Mouse (Mus musculus) liver, adult (tissue): ENCODE results near the gene Cisd3.

Experiments
- GATA4 ChIP-seq: IDR thresholded peaks from 2 replicates; pipeline ENCODE4 v1.6.1; 2014; ENCODE audit warnings: mild to moderate bottlenecking, low read length; ENCODE audit not compliant: insufficient replicate concordance

The Cisd3 gene

DNA sequence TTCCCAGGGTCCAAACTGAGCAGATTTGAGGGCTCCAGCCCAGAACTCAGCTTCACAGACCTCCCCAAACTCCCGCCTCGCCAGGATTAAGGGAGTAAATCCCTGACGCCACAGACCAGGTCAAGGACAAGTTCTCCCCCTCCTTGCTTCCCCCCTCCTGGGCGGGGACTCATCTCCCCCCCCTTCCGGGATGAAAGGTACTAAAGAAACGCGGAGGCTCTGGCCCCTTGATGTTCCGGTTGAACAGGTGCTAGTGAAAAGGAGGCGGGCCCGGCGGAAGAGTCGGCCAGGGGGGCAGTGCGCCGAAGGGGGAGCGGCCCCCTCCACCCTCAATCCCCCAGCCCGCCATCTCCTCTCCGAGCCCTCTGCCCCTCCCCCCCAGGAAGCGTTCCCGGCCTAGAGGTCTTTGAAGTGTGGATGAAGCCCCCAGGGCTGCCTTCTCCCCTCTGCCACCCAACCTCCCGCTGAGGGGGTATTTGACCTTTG, 23.9 kb upstream of the Cisd3 start:
- no peak for TF ChIP-seq GATA4

DNA sequence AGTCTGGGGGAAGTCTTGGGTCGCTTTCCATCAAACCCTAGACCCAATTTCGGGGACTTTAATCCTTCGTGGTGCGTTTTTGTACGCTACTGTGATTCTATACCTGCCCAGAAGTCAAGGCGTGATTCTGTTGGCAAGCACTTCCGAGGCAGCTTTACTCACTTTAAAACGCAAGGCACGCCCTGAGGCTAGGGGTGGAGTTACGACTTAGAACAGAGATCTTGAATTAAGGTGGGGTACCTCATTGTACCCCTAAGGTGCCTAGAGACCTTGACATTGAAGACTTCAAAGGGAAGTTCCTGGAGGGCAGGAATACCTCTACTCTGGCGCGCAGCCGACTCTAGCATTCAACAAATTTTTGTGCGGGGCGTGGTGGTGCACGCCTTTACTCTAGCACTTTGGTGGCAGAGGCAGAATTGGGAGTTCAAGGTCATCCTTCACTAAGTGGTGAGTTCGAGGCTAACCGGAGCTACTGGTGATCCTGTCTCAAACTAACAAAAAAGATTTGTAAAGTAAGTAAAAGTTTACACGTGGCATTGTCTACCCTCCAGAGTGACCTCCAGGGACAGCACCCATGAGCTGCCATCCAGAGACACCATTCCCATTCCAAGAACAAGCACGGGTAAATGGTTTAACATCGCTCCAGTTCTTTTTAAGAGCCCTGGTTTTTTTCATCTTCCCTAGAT, 23.3 kb upstream of the Cisd3 start:
- TF ChIP-seq GATA4, result no peak

DNA sequence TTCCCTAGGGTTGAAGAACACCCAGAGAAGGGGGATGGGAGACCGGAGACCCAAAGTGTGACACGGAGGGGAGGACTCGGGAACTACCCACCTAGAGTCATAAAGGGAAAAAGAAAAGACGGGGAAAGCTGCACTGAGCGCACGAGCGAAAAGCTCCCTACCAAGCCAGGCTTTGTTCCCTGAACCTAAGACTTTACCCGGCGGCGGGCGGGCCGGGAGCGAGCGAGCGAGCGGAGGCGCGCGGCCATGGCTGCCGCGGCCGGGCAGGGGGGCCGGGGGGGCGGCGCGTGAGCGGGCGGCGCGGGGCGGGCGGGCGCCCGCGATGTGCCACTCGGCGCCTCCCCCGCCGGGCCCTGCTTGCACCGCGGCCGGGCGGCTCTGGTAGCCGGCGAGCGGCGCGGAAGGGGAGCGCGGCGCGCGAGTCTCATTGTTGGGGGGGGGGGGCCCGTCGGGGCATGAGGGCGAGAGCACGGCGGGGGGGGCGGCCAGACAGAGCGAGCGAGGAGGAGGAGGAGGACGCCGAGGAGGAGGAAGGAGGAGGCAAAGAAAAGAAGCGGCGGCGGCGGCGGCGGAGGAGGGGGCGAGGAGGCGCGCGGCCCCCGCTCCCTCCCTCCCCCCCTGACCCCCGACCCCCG, 22.6 kb upstream of the Cisd3 start, which contains the start of gene Mllt6:
Gene Mllt6 (plus strand): TSS at position 522 of the 635 bp plus-strand sequence.
- TF ChIP-seq GATA4, result no peak

DNA sequence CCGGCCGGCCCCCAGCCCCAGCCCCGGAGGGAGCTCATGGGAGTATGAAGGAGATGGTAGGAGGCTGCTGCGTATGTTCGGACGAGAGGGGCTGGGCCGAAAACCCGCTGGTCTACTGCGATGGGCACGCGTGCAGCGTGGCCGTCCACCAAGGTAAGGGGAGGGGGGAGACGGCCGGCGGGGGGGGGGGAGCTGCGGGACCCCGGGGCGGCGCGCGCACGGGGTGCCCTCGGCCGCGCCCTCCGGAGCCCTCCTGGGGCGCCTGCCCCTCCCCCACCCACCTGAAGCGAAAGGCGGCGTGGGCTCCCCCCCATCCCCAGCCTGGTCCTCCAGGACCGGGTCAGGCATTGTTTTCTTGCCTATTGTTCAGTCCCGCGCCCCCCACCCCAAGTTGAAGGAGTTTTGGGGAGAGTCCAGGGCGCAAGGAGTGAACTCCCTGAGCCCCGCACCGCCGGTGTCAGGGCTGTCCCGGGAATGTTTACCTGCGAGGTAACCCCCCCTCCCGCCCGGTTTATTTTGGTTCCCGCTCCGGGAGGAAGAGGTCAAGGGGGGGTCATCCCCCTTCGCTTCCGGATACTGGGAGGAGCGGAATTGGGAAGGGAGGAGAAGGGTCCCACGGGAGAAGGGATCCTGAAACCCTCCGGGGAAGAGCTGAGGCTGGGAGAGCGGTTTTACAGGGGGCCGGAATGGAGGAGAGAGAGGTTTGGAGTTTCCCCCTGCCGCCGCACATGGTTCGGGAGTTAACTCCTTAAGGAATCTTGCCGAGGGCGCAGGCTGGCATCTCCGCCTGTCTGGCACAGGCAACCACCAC, 21.9 kb upstream of the Cisd3 start:
- no peak for TF ChIP-seq GATA4

DNA sequence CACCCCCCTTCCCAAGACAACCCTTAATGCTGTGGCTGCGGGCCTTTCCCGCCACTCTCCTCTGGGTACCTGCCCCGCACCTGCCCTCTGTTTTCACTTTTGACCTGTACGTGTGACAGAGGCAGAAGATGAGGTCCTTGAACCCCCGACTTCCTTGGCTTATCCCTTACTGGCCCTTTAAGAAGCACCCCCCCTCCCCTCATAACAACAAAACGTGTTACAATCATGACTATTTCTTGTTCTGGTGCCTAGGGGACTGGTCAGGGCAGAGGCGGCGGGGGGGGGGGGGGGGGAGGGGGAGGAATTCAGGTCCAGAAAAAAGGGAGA, 21.3 kb upstream of the Cisd3 start:
- TF ChIP-seq GATA4, result no peak

DNA sequence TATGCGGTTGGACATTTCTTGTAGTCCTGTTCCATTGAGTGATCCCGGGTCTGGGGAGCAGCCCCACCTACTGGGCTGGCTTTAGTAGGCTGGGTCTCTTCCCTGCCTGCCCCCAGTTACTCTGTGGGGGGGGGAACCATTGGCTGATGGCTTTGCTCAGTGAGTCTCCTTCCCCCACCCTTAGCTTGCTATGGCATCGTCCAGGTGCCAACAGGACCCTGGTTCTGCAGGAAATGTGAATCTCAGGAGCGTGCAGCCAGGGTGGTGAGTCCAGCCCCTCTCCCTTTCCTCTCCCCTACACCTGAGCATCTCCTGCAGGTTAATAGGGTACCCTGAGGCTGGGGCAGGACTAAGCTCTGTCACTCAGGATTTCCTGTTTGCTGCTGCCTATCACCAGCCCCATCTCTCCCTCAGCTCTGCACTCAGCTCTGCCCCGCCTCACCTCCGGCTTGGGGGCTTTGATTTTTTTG, 20.8 kb upstream of the Cisd3 start:
- no peak for TF ChIP-seq GATA4

DNA sequence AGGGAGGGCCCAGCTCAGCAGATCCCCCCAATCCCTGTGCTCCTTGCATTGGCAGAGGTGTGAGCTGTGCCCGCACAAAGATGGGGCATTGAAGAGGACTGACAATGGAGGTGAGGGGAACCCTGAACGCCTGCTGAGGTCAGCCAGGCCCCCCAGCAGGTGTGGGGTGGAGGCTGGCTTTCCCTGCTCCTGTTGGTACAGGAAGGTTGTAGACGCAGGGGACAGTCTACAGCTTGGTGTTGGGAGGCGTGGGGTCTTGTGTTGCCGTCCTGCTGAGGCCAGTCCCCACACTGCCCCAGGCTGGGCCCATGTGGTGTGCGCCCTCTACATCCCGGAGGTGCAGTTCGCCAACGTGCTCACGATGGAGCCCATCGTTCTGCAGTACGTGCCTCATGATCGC, 20.2 kb upstream of the Cisd3 start:
- TF ChIP-seq GATA4, result no peak

DNA sequence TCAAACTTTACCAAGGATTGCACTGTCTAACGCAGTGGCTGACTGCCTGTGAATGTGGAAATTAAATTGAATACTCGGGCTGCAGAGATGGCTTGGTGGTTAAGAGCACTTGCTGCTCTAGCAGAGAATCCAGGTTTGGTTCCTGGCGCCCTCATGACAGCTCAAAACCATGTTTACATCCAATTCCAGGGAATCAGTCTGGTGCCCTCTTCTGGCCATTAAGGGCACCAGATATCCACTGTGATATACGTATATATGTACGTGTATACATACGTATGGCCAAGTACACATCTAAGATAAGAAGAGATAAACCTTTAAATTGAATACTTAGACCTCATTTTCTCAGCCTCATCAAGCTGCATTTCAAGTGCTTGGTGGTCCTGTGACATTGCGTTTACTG, 19.4 kb upstream of the Cisd3 start:
- no peak for TF ChIP-seq GATA4

DNA sequence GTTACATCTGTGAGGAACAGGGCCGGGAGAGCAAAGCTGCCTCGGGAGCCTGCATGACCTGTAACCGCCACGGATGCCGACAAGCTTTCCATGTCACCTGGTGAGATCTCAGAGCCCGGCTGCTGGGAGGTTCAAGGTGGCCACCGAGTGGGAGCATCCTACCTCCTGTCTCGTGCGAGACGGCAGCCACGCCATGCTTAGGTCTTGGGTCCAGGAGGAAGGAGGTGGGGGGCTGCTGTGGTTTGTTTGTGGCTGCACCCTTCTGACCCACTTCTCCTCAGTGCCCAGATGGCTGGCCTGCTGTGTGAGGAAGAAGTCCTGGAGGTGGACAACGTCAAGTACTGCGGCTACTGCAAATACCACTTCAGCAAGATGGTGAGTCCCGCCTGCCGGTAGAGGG, 18.8 kb upstream of the Cisd3 start:
- TF ChIP-seq GATA4, result no peak

DNA sequence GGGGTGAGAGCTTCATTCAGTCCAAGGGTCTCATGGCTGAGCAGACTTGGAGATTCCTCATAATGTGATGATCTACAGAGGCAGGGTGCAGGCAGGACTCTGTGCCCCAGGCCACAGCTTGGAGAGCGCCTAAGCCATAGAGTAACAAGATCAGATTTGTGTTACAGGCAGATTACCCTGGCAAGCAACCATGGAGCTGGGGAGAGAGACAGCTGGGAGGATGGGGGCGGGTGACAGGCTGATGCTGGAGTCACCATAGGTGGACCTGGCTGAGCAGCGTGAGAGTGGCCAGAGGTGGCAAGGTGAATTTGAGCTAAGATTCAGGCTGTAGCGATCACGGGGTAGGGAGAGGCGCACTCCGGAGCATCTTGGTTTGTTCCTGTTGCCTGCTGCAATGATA, 17.5 kb upstream of the Cisd3 start:
- TF ChIP-seq GATA4, result no peak

DNA sequence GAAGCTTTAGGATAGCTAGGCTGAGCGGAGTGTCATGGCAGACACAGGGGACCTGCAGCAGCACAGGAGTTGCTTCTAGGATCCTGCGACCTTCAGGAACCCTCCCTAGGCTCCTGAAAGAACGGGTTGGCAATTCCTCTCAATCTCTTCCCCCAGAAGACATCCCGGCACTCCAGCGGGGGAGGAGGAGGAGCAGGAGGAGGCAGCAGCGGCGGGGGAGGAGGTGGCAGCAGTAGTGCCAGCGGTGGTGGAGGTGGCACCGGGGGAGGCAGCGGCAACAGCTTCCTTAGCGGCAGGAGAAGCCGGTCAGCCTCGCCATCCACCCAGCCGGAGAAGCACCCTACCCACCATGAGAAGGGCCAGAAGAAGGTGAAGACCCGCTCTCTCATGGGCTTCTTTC, 16.4 kb upstream of the Cisd3 start:
- TF ChIP-seq GATA4, result no peak

DNA sequence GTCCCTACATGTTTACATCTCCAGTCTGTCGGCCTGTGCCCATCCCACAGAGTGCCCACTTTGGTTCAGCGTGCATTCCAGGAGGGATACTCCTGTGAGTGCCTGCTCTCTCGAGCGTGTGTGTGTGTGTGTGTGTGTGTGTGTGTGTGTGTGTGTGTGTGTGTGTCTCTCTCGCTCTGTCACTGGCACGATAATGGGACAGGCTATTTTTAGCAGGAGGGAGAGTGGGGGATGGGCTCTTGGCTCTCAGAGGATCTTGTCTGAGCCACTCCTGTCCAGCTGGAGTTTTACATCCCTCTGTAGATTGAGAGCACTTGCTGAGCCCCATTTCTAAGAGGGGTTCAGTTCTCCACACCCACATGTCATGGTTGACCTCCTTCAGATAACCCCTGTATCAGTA, 15.8 kb upstream of the Cisd3 start:
- TF ChIP-seq GATA4, result no peak

DNA sequence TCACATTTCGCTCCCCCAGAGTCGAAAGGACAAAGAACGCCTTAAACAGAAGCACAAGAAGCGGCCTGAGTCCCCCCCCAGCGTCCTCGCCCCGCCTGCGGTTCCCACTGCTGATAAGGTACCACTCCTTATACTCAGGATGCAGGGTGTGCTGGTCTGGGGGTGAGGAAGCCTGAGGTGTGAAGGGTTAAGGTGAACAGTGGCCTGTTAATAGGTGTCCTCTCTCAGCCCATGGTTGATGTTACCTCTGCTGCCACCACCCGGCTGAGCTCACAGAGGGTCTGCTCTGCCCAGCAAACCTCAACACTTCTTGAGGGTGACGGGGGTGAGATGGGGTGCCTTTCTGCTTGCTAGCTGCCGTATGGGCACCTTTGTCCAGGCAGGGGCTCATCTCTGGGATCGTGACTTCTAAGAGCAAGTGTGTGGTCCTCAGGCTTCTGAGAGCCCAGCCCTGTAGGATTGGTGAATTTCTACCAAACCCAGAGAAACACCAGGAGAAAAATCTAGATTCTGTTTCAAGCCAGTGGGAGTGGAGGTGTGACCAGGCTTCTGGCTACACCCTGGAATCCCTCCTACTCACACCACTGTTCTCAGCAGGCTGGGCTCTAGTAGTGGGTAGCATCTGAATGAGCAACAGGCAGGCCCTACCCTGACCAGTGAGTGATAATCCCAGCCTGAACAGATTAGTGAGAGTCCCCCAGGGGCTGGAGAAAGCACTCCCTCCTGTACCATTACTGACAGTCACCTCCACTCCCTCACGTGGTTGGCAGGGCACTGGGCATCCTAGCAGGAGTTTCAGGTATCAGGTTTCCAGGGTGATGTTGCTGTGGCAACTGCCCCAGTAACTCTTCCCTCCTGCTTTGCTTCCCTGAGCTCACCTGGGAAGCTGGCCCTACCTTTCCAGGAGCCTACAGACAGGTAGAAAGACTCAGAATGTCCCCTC, 15.1 kb upstream of the Cisd3 start:
- TF ChIP-seq GATA4, result no peak

DNA sequence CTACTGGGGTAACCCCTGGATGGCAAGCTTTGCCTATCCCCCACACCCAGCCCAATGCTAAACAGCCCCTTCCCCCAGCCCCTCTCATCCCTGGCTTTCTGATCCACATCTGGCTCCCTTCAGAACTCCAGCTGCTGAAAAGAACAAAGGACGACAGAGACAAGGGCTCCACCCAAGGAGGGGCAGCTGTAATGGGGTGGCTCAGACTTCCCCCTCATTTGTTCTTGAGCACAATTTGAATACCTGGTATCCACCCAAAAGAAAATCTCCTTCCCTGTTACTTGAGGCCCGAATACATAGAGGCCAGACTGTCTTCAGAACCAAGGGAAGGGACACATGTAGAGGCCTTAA, 14.5 kb upstream of the Cisd3 start:
- TF ChIP-seq GATA4, result no peak

DNA sequence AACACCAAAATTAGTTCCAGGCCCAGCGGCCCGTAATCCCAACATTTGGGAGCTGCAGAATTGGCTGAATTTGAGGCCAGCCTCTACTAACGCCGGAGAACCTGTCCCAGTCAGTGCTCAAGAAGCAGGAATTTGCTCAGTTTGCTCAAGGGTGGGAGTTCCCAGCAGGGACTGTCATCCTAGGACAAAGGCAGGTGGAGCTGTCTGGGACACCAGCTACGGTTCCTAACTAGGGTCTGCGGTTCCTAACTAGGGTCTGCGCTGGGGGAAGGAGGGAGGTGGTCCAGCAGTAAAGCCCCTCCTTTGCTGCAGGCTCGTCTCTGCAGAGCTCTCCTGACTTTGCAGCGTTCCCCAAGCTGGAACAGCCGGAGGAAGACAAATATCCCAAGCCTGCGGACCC, 12.5 kb upstream of the Cisd3 start:
- no peak for TF ChIP-seq GATA4

DNA sequence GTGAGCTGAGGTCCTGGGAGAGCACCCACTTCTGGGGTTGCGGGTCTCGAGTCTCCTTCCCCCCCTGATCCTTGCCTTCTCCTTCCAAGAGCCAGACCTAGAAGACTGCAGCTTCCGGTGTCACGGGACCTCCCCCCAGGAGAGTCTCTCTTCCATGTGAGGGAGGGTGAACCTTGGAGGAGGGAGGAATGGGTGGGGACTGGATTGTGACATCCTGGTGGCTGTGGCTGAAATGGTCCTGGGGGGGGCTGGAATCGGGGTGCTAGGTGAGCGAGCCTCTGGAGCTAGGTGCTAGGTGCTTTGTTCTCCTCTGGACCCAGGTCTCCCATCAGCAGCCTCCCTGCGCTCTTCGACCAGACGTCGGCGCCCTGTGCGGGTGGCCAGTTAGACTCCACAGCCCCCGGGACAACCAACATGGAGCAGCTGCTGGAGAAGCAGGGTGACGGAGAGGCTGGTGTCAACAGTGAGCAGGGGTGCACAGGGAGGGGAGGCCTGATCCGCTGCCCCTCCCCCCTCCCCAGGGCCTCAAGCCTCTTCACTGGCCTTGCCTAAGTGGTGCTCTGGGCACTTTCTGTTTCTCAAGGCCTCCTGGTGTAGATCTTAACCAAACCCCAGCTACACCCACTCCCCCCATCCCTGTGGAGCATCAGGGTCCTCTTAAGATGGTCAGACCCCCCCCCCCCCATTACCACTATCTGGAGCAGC, 9.4 kb upstream of the Cisd3 start:
- no peak for TF ChIP-seq GATA4
